In the genomic region with DNA sequence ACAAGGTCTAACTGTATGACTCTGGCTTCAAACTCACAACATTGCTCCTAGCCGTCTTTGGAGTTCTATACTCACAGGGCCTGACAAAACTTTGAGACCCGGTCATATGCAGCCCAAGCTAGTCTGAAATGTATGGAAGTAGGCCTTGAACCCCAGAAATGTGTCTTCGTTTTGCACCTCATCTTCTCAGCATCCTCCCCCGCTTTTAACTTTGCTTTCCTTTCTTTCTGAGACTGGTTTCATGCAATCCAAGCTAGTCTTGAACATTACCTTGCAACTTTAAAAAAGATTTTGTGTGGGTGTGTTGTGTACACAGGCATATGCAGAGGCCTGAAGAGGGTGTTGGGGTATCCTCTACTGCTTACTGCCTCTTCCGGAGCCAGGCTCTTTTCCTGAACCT, we compare ENCODE assay signal across 8 mouse cellular contexts. TPM values are rescaled to one million over a fixed set of nuclear protein-coding genes. Genes with fewer than 3 reads are reported as not detected.
DNase-seq lines count a peak whose midpoint lies in the region; ATAC-seq and TF ChIP-seq lines count a peak whose summit lies in the region.

No protein-coding gene starts in this region.

- no peaks in the 10 kb centered on the region for H3K9me3 ChIP-seq in kidney, postnatal 0 days (replicated peaks; ENCODE audit: low read length)
- H3K9me3 ChIP-seq in embryonic facial prominence, embryonic 14.5 days (ENCODE audit: control insufficient read depth, low read length), result no peaks in the 10 kb centered on the region
- no peaks in the 10 kb centered on the region for H3K9me3 ChIP-seq in hindbrain, embryonic 14.5 days (ENCODE audit: control insufficient read depth, low read length)
- no peaks in the 10 kb centered on the region for H3K9me3 ChIP-seq in neural tube, embryonic 12.5 days

- 62% methylated on average over 5 of the region's 5 CpGs for WGBS in kidney, postnatal 0 days
- 57% methylated on average over 5 of the region's 5 CpGs for WGBS in embryonic facial prominence, embryonic 14.5 days
- 68% methylated on average over 5 of the region's 5 CpGs for WGBS in hindbrain, embryonic 14.5 days
- WGBS in neural tube, embryonic 12.5 days, result 63% methylated on average over 5 of the region's 5 CpGs

- DNase-seq in kidney, postnatal 0 days (ENCODE audit: low spot score), result no peak
- no peak for DNase-seq in kidney, postnatal 36 days
- no peak for DNase-seq in embryonic facial prominence, embryonic 14.5 days (ENCODE audit: low spot score)
- no peak for DNase-seq in hindbrain, embryonic 14.5 days (ENCODE audit: low spot score)
- DNase-seq in thymus, postnatal 25 days, result no peak
- DNase-seq in layer of hippocampus, postnatal 14 days (ENCODE audit: low spot score in 2 of 2), result no peak

- no peak overlapping the region for H3K27ac ChIP-seq in kidney, postnatal 0 days
- H3K27ac ChIP-seq in embryonic facial prominence, embryonic 14.5 days (replicated peaks; ENCODE audit: low read depth, low read length), result peak overlapping the region; percentile 74; the same call in 1 of the 2 replicates
- peak overlapping the region; percentile 91 for H3K27ac ChIP-seq in hindbrain, embryonic 14.5 days
- 0 out of 2 replicates have a peak overlapping the region, but pooled peaks have one; percentile 7 for H3K27ac ChIP-seq in neural tube, embryonic 12.5 days

- H3K27me3 ChIP-seq in kidney, postnatal 0 days (ENCODE audit: insufficient read depth, low read length), result no peaks in the 10 kb centered on the region
- H3K27me3 ChIP-seq in embryonic facial prominence, embryonic 14.5 days (replicated peaks; ENCODE audit: control insufficient read depth, insufficient read depth, low read length), result no peaks in the 10 kb centered on the region
- no peaks in the 10 kb centered on the region for H3K27me3 ChIP-seq in hindbrain, embryonic 14.5 days (ENCODE audit: control insufficient read depth, insufficient read depth, low read length)
- H3K27me3 ChIP-seq in neural tube, embryonic 12.5 days (replicated peaks), result no peaks in the 10 kb centered on the region

- peaks cover 9% of the 10 kb centered on the region; the same call in 1 of the 2 replicates for H3K36me3 ChIP-seq in kidney, postnatal 0 days (ENCODE audit: insufficient read depth, low read length)
- peaks cover 29% of the 10 kb centered on the region for H3K36me3 ChIP-seq in embryonic facial prominence, embryonic 14.5 days (ENCODE audit: control insufficient read depth, insufficient read depth, low read length)
- peaks cover 40% of the 10 kb centered on the region for H3K36me3 ChIP-seq in hindbrain, embryonic 14.5 days (replicated peaks; ENCODE audit: control insufficient read depth, insufficient read depth)
- peaks cover 21% of the 10 kb centered on the region for H3K36me3 ChIP-seq in neural tube, embryonic 12.5 days

- peak overlapping the region; percentile 72; the same call in 1 of the 2 replicates for H3K4me2 ChIP-seq in kidney, postnatal 0 days (ENCODE audit: low read length)
- H3K4me2 ChIP-seq in embryonic facial prominence, embryonic 14.5 days (ENCODE audit: low read depth, low read length), result peak overlapping the region; percentile 84
- peak overlapping the region; percentile 54 for H3K4me2 ChIP-seq in hindbrain, embryonic 14.5 days (replicated peaks)
- H3K4me2 ChIP-seq in neural tube, embryonic 12.5 days (replicated peaks), result peak overlapping the region; percentile 72

- no peaks in the 10 kb centered on the region for H3K4me1 ChIP-seq in kidney, postnatal 0 days (replicated peaks; ENCODE audit: insufficient read depth, low read length)
- peaks cover 4% of the 10 kb centered on the region for H3K4me1 ChIP-seq in embryonic facial prominence, embryonic 14.5 days (ENCODE audit: control insufficient read depth, insufficient read depth, low read length)
- peaks cover 9% of the 10 kb centered on the region; the same call in 1 of the 2 replicates for H3K4me1 ChIP-seq in hindbrain, embryonic 14.5 days (replicated peaks; ENCODE audit: control insufficient read depth, insufficient read depth, low read length)
- H3K4me1 ChIP-seq in neural tube, embryonic 12.5 days, result peaks cover 7% of the 10 kb centered on the region; the same call in 1 of the 2 replicates

- no peak for TF ChIP-seq CTCF in kidney, postnatal 0 days (IDR thresholded peaks at IDR 0.05; ENCODE audit: low read depth)

- no peak overlapping the region for H3K4me3 ChIP-seq in kidney, postnatal 0 days (replicated peaks; ENCODE audit: low read depth, low read length)
- no peak overlapping the region for H3K4me3 ChIP-seq in embryonic facial prominence, embryonic 14.5 days (ENCODE audit: low read depth, low read length)
- no peak overlapping the region; the same call in 1 of the 2 replicates for H3K4me3 ChIP-seq in hindbrain, embryonic 14.5 days (replicated peaks; ENCODE audit: low read length)
- H3K4me3 ChIP-seq in neural tube, embryonic 12.5 days, result no peak overlapping the region

- no peak overlapping the region for H3K9ac ChIP-seq in kidney, postnatal 0 days (ENCODE audit: low read depth, low read length)
- H3K9ac ChIP-seq in embryonic facial prominence, embryonic 14.5 days (ENCODE audit: low read depth, low read length), result peak overlapping the region; percentile 60; the same call in 1 of the 2 replicates
- 0 out of 2 replicates have a peak overlapping the region, but pooled peaks have one; percentile 2 for H3K9ac ChIP-seq in hindbrain, embryonic 14.5 days
- H3K9ac ChIP-seq in neural tube, embryonic 12.5 days, result 0 out of 2 replicates have a peak overlapping the region, but pooled peaks have one; percentile 38

- no peak for ATAC-seq in kidney, postnatal 0 days (replicated peaks; ENCODE audit: low FRiP score, low read depth)
- ATAC-seq in embryonic facial prominence, embryonic 14.5 days (ENCODE audit: low read depth), result no peak
- no peak for ATAC-seq in hindbrain, embryonic 14.5 days (ENCODE audit: low FRiP score)
- ATAC-seq in neural tube, embryonic 12.5 days (ENCODE audit: low FRiP score, low read depth), result no peak
- ATAC-seq in megakaryocyte, adult 5-6 weeks (ENCODE audit: poor library complexity, severe bottlenecking), result no peak

RNA-seq across cellular contexts. Expression of a gene that starts 16.5 kb away (rescaled TPM):
- polyA plus RNA-seq in kidney, postnatal 0 days (2015; fragmentation: Nextera tagmentation; extraction: Ambion mirVana), result 99.9 and 113 TPM in 2 replicates
- polyA plus RNA-seq in embryonic facial prominence, embryonic 14.5 days (2014; fragmentation: Nextera tagmentation; extraction: Ambion mirVana), result 365 and 522 TPM in 2 replicates
- 10.3 and 10.6 TPM in 2 replicates for polyA plus RNA-seq in hindbrain, embryonic 14.5 days (2014; fragmentation: Nextera tagmentation; extraction: Ambion mirVana)
- 22.3 and 26.5 TPM in 2 replicates for polyA plus RNA-seq in neural tube, embryonic 12.5 days (2016; fragmentation: Nextera tagmentation; extraction: Ambion mirVana)
- not detected in 2 replicates for total RNA-seq in megakaryocyte, adult 5-6 weeks (2015)
- total RNA-seq in megakaryocyte, adult 5-6 weeks (2017), result not detected in 2 replicates
- total RNA-seq in layer of hippocampus, postnatal 14 days (2021), result 10 to 100 TPM in 1 of 2 experiments, 1 to 10 TPM in 1; 7.1 to 10.5 TPM

RNA-seq across cellular contexts. Expression of a gene that starts 30.2 kb away (rescaled TPM):
- 89.4 and 105 TPM in 2 replicates for polyA plus RNA-seq in kidney, postnatal 0 days (2015; fragmentation: Nextera tagmentation; extraction: Ambion mirVana)
- 97.4 and 101 TPM in 2 replicates for polyA plus RNA-seq in embryonic facial prominence, embryonic 14.5 days (2014; fragmentation: Nextera tagmentation; extraction: Ambion mirVana)
- polyA plus RNA-seq in hindbrain, embryonic 14.5 days (2014; fragmentation: Nextera tagmentation; extraction: Ambion mirVana), result 429 and 481 TPM in 2 replicates
- polyA plus RNA-seq in neural tube, embryonic 12.5 days (2016; fragmentation: Nextera tagmentation; extraction: Ambion mirVana), result 516 and 524 TPM in 2 replicates
- total RNA-seq in megakaryocyte, adult 5-6 weeks (2015), result 124 and 141 TPM in 2 replicates
- total RNA-seq in megakaryocyte, adult 5-6 weeks (2017), result 72.4 and 88.1 TPM in 2 replicates
- 1,000 to 10,000 TPM; 1,522 to 1,558 TPM for total RNA-seq in layer of hippocampus, postnatal 14 days (2021)
